Mouse (Mus musculus) liver, embryonic 14.5 days (tissue): ENCODE results near the gene Ccpg1os.

ENCODE experiments used
- CTCF ChIP-seq: IDR thresholded peaks from 2 replicates; pipeline ENCODE4 v1.5.1; 2016; ENCODE audit warnings: antibody characterized with exemption, low read depth, control low read depth
- EP300 ChIP-seq: IDR thresholded peaks from 2 replicates; pipeline ENCODE4 v1.6.1; 2016; ENCODE audit warnings: antibody characterized with exemption, low read depth

DNA sequence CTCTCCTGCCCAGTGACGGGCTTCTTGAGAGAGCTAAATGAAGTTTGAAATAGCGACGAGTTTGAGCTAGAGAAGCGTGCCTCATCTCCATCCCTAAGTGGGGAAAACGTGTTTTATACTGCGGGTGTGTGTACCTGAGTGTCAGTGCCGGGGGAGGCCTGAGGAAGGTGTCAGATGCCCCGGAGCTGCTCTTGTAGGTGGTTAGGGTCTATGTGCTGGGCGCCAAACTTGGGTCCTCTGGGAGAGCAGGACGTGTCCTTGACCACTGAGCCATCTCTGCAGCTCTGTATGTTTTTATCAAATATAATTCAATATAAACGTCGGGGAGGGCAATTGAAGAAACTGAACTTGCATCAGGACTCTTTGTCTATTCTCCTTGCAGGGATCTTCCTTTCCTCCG lies 40.9 kb downstream of the Ccpg1os start:
- no peak for TF ChIP-seq CTCF
- TF ChIP-seq EP300 = no peak
